Mouse (Mus musculus) limb, embryonic 14.5 days (tissue): ENCODE measurements around the gene Gm20388. TPM values are rescaled to one million over a fixed set of nuclear protein-coding genes. Genes with fewer than 3 reads are reported as not detected.

Source experiments
- ATAC-seq: fragments of 200-750 bp; cut with Nextera tagmentation; 2 replicates; pipeline ENCODE4 v1.8.0; 2017; ENCODE audit warnings: low read depth, moderate number of reproducible peaks, moderate TSS enrichment; ENCODE audit not compliant: low FRiP score
- DNase-seq: peaks from one replicate; pipeline ENCODE4 v3.0.0-alpha.2; 2015; ENCODE audit warnings: low spot score
- H3K27ac ChIP-seq: fragments of 300-500 bp; sonication (generic); replicated peaks from 2 replicates; pipeline ENCODE4 v1.5.1; 2014; ENCODE audit warnings: low read depth, mild to moderate bottlenecking, low read length, moderate library complexity, mixed read lengths
- H3K27me3 ChIP-seq: fragments of 300-500 bp; sonication (generic); 2 replicates; pipeline ENCODE4 v1.6.1; 2014; ENCODE audit warnings: low read length, mixed read lengths; ENCODE audit not compliant: control insufficient read depth, insufficient read depth
- H3K36me3 ChIP-seq: fragments of 300-500 bp; sonication (generic); 2 replicates; pipeline ENCODE4 v1.6.1; 2014; ENCODE audit warnings: mild to moderate bottlenecking, low read length, moderate library complexity, mixed read lengths; ENCODE audit not compliant: control insufficient read depth, insufficient read depth
- H3K4me1 ChIP-seq: fragments of 300-500 bp; sonication (generic); 2 replicates; pipeline ENCODE4 v1.6.1; 2014; ENCODE audit warnings: antibody characterized with exemption, low read length, mixed read lengths; ENCODE audit not compliant: control insufficient read depth, insufficient read depth
- H3K4me2 ChIP-seq: fragments of 300-500 bp; sonication (generic); replicated peaks from 2 replicates; pipeline ENCODE4 v1.6.1; 2014; ENCODE audit warnings: low read depth, mild to moderate bottlenecking, low read length, moderate library complexity; ENCODE audit not compliant: severe bottlenecking
- H3K4me3 ChIP-seq: fragments of 300-500 bp; sonication (generic); replicated peaks from 2 replicates; pipeline ENCODE4 v1.5.1; 2014; ENCODE audit warnings: low read length
- H3K9ac ChIP-seq: fragments of 300-500 bp; sonication (generic); 2 replicates; pipeline ENCODE4 v1.6.1; 2014; ENCODE audit warnings: mild to moderate bottlenecking, low read depth, low read length, moderate library complexity; ENCODE audit not compliant: severe bottlenecking
- H3K9me3 ChIP-seq: fragments of 300-500 bp; sonication (generic); 2 replicates; pipeline ENCODE4 v1.6.1; 2016; ENCODE audit warnings: low read length; ENCODE audit not compliant: control insufficient read depth
- POLR2A ChIP-seq: fragments of 200-500 bp; IDR thresholded peaks from 2 replicates; pipeline ENCODE4 v1.8.0; 2012; ENCODE audit warnings: inconsistent platforms, mild to moderate bottlenecking, moderate library complexity, borderline replicate concordance; ENCODE audit not compliant: insufficient read depth, insufficient read length; ENCODE audit errors: extremely low read depth
- WGBS: fragments of 180-500 bp; shearing (Covaris S2); extraction: QIAGEN DNeasy Blood & Tissue Kit; methylation state at CpG from one replicate; pipeline ENCODE4 v1.1.7; 2014; 5-methylcytosine and 5-hydroxymethylcytosine counted together
- polyA plus RNA-seq, 2 experiments: library from polyadenylated mRNA; depleted of rRNA in 1 of 2; stranded (reverse) in 1 of 2; unstranded in 1 of 2; fragments of >200 nt; fragmentation: Nextera tagmentation in 1 of 2; extraction: Ambion mirVana in 1 of 2; gene quantifications; 2 replicates each; pipeline versions ENCODE4 v1.2.1 to v1.2.3; 2012 to 2014

The Gm20388 gene
- polyA plus RNA-seq, 2 experiments, result 1.9 to 49.9 TPM

DNA sequence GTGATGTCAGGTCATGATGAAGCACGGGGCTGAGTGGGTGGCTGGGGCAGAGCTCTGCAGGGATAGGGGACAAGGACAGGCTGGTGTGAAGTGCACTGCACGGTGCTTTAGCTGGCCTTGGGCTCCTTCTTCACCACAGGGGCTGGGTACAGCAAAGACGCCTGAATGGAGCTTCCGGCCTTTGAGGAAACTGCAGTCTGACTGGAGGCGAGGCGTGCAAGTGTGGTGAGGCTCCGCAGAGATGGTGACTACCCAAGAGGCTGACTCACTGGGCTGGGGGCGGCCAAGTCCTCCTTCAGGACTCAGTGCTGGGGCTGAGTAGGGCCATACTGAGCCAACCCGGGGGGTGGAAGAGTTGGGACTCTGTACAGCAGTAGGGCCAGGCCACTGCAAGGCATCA lies 295.3 kb downstream of the Gm20388 start:
- TF ChIP-seq POLR2A, result no peak
- H3K9me3 ChIP-seq, result no peaks in the 10 kb centered on the region
- ATAC-seq (no peak), DNase-seq (no peak)
- H3K4me3 ChIP-seq, result no peak overlapping the region
- no peak overlapping the region for H3K9ac ChIP-seq
- 84% methylated on average over 9 of the region's 9 CpGs for WGBS
- H3K4me2 ChIP-seq, result no peak overlapping the region
- H3K27me3 ChIP-seq, result no peaks in the 10 kb centered on the region
- H3K4me1 ChIP-seq, result peaks cover 4% of the 10 kb centered on the region
- H3K36me3 ChIP-seq, result no peaks in the 10 kb centered on the region
- no peak overlapping the region for H3K27ac ChIP-seq

DNA sequence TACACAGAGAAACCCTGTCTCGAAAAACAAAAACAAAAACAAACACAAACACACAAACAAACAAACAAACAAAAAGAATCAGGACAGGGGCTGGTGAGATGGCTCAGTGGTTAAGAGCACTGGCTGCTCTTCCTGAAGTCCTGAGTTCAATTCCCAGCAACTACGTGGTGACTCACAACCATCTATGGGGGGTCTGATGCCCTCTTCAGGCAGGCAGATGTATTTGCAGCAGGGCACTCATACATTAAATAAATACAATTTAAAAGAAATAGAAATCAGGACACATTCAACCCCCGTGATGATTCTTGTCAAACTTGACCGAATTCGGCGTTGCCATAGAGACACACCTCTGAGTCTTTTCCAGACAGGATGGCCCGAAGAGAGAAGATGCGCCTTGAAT lies 296.7 kb downstream of the Gm20388 start:
- Histone ChIP-seq H3K9me3 (no peaks in the 10 kb centered on the region), H3K27ac (no peak overlapping the region), H3K27me3 (no peaks in the 10 kb centered on the region), H3K9ac (no peak overlapping the region), H3K36me3 (no peaks in the 10 kb centered on the region), H3K4me2 (no peak overlapping the region), H3K4me3 (no peak overlapping the region), H3K4me1 (peaks cover 9% of the 10 kb centered on the region)
- TF ChIP-seq POLR2A, result no peak
- DNase-seq, result no peak
- ATAC-seq, result no peak
- 91% methylated on average over 8 of the region's 8 CpGs for WGBS

DNA sequence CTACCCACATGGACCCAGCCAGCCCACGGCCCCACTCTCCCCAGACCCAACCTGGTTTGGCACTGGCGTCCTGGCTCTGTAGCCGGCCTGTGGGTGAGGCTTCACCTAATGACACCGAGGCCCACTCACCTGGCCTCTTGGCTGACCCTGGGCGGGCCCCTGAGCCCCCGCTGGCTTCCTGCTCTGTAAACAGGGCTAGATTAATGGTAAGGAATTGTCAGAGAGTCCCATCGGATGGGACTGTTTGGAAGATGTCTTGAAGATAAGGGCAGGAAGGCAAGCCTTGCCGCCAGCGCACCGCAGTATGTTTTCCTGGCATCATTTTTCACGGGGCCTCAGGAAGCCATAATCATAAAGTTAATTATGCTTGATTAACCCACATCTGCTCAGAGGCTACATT lies 297.5 kb downstream of the Gm20388 start:
- H3K27ac ChIP-seq, result no peak overlapping the region
- H3K36me3 ChIP-seq, result no peaks in the 10 kb centered on the region
- no peak for ATAC-seq
- H3K9me3 ChIP-seq, result no peaks in the 10 kb centered on the region
- H3K9ac ChIP-seq, result no peak overlapping the region
- peaks cover 9% of the 10 kb centered on the region for H3K4me1 ChIP-seq
- WGBS, result 37% methylated on average over 11 of the region's 11 CpGs
- no peak for DNase-seq
- H3K27me3 ChIP-seq, result no peaks in the 10 kb centered on the region
- no peak overlapping the region for H3K4me2 ChIP-seq
- H3K4me3 ChIP-seq, result no peak overlapping the region
- TF ChIP-seq POLR2A, result no peak

DNA sequence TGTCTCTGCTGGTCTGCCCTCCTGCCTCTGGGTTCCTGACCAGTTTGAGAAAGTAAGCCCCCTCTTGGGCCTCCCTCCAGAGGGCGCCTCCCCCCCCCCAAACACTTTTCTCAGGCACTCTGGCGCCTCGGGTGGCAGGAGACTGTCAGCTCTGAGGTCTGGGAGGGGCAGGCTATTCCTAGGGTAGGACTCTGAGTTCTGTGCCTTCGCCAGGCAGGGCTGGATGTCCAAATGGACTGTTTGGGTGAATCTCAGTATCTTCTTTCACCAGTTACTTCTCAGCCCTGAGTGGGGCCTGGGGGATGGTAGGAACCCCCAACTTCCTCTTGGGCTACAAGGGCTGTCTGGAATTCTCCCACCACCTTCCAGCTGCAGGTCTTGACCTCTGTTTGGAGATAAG lies 300.7 kb downstream of the Gm20388 start:
- Histone ChIP-seq H3K4me1 (peaks cover 23% of the 10 kb centered on the region), H3K27ac (no peak overlapping the region), H3K4me3 (no peak overlapping the region), H3K9me3 (no peaks in the 10 kb centered on the region), H3K27me3 (no peaks in the 10 kb centered on the region), H3K4me2 (no peak overlapping the region), H3K36me3 (no peaks in the 10 kb centered on the region), H3K9ac (no peak overlapping the region)
- no peak for DNase-seq
- TF ChIP-seq POLR2A, result no peak
- 0 out of 2 replicates have a peak, but pooled peaks have one; percentile 31 for ATAC-seq
- WGBS, result 32% methylated on average over 2 of the region's 4 CpGs

DNA sequence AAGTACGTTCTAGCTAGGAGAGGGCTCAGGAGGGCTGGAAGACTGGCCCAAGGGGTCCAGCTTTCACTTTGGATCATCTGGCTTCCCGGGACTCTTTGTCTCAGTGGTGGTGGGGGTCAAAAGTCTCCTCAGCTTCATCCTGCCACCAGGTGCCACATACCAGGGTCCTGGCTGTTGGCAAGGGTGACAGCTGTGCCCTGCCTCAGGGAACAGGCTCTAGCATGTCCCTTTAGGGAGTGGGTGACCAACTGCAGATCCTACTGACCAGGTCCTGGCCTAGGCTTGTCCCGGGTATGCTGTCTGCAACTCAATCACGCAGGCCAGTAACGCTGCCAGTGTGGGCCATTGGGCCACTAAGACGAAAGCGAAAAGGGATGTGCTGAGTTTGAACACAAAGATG lies 302.0 kb downstream of the Gm20388 start:
- Histone ChIP-seq H3K27me3 (no peaks in the 10 kb centered on the region), H3K4me1 (peaks cover 35% of the 10 kb centered on the region), H3K27ac (no peak overlapping the region), H3K9ac (no peak overlapping the region), H3K36me3 (no peaks in the 10 kb centered on the region), H3K9me3 (no peaks in the 10 kb centered on the region), H3K4me2 (no peak overlapping the region), H3K4me3 (no peak overlapping the region)
- DNase-seq (no peak), ATAC-seq (no peak)
- 83% methylated on average over 7 of the region's 7 CpGs for WGBS
- no peak for TF ChIP-seq POLR2A

DNA sequence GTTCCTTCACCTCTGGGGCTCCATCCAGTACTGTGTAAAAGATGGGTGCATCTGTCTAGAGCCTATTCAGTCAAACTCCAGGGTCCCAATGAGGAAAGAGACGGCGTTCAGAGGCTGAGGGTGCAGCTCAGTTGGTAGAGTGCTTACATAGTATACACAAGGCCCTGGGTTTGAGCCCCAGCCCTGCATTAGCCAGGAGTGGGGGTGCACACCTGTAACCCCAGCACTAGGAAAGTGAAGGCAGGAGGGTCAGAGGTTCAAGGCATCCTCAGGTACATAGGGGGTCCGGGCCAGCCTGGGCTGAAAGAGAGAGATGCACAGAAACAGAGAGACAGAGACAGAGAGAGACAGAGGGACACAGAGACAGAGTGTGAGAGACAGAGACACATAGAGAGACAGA lies 302.6 kb downstream of the Gm20388 start:
- no peaks in the 10 kb centered on the region for H3K36me3 ChIP-seq
- no peak overlapping the region for H3K4me3 ChIP-seq
- no peak for DNase-seq
- no peak overlapping the region for H3K27ac ChIP-seq
- ATAC-seq, result no peak
- H3K27me3 ChIP-seq, result no peaks in the 10 kb centered on the region
- TF ChIP-seq POLR2A, result no peak
- no peak overlapping the region for H3K4me2 ChIP-seq
- no peaks in the 10 kb centered on the region for H3K9me3 ChIP-seq
- no peak overlapping the region for H3K9ac ChIP-seq
- 100% methylated on average over 3 of the region's 3 CpGs for WGBS
- H3K4me1 ChIP-seq, result peaks cover 41% of the 10 kb centered on the region
